Mouse (Mus musculus): ENCODE results near the gene Gstm5.
"Not testable (repeated sequence)": the region's sequence is repeated elsewhere in the genome, so short reads cannot be mapped to it uniquely, and the experiment has no call there.

Gene Gstm5

DNA sequence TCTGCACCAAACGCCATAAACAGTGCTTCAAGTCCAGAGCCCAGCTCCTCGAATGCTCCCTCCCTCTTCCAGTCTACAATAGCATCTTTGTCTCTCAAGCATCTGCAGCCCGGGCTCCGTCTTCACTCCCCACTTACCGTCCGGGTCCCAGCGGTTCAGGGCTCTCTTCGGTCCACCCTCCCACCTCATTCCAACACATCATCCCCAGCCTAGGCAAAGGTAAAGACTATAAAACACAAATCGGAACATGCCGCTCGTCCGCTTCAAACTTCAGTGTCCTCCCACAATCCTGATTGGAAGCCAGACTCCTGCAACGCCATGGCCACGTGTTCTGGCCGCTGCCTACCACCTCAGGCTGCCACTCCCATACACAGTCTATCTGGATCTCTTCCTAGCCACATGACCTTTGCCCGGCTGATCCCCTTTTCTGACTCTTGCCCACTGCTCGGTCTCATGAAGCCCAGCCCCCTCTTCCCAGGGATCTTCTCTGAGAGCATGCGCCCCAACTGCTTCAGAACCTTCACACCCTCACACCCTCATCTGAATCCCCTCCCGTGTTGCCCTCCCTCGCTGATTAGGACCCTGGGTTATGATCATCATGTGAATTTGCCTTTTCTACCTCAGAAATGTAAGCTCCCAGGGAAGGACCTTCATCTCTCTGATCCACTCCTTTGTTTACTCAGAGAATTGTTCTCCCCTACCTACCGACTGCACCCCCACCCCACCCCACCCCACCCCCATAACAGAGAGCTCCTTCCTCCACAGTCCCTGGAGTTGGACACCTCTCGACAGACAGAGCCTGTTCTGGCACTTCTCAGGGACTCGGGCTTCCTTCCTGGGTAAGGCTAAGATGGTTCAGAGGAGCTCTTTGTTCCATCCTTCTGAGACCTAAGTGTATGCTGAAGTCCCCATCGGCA lies 22.0 kb upstream of the Gstm5 start:
- no peak for DNase-seq

GRCm38 (mm10) chr3:107875231-107875630 lies 20.4 kb upstream of the Gstm5 start:
- DNase-seq: no peak

- no peak for DNase-seq
Measured at GRCm38 (mm10) chr3:107877005-107877404, 18.6 kb upstream of the Gstm5 start, which contains the start of gene Eps8l3. Eps8l3 (plus strand) TSS chr3:107877229.

DNA sequence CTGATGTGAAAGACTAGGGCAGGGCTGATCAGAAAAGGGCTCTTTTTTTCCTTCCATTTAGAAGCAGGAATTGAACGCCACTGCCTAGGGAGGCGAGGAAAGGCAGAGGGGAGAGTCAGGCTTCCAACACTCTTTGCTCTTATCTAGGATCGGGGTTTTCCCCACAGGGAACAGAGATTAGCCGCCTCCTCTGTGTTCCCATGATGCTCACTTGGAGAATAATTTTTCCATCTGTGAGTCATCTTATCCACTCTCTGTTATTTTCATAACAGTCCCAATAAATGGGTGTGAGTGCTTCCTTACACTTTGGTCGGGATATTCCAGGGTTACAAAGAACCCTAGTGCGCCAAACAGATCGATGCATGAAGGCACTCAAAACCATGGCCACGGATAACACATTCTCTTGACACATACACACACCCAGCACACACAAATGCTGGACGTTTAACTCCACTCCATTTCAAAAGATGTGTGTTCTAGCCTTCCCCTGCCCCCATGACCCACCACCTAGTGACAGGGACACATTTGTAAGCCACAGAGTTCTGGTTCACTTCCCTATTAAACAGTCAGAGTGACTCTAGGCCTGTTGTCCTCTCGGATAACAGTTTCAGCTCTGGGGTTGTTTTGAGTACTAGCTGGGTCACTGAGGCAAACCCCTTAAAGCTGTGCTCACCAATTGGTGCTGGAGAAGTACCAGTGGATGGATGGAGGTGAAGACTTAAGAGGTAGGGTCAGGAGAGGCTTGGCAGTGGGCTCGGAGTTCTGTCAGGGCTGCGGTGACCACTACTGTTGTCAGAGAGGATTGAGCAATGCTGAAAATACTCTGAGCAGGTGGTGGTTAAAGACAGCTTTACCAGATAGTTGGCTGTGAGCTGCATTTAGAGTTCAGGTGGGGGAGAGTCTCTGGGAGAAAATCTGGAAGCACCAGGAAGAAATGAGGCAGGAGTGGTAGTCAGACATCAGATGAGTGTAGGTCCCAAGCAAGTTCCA lies 17.6 kb upstream of the Gstm5 start:
- DNase-seq: no peak

GRCm38 (mm10) chr3:107887674-107888495 lies 7.7 kb upstream of the Gstm5 start:
- peak; percentile 17 to 31 for DNase-seq

GRCm38 (mm10) chr3:107889236-107889635 lies 6.4 kb upstream of the Gstm5 start:
- DNase-seq: not testable (repeated sequence)

DNA sequence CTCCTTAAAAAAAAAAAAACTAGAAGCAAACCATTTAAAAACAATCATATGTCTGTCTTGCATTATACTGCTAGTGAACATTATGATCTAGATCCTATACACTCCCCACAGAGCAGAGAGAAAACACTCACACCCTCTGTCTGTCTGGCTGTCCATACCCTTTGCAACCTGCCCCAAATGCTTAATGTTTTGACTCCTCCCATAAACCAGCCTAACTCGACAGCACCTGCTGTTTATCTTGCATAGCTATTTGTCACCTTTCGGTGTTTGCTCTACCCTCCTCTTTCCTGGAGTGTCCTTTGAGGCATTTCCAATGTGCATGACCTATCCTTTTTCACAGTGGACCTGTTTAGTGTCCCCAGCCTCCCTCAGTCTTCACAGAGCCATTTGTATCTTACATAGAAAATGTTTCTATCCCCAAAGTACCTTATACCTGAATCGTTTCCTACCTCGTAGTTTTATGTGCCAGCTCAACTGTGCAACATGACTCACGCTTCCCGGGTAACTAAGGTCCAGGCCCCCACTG lies 364 bp upstream of the Gstm5 start:
- DNase-seq: no peak

DNA sequence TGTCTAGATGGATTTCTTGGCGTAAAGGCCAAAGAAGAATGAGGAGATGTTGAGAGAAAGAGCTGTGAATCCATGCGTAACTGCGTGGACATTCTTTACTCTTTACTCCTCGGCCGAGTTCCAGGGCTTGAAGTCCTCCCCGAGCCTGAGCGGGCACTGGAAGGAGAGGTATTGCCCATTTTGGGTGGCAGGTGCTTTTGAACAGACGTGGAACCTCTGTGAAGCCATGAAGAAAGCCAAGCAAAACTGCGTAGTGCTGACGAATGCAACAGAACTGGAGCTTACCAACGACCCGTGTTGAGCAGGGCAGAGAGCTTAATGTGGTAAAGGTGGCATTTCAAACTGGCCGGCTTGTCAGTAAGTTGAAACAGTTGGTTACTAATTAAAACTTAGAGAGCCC lies 3.1 kb downstream of the Gstm5 start:
- DNase-seq: no peak

GRCm38 (mm10) chr3:107900955-107901673 lies 5.5 kb downstream of the Gstm5 start:
- no peak for DNase-seq

DNA sequence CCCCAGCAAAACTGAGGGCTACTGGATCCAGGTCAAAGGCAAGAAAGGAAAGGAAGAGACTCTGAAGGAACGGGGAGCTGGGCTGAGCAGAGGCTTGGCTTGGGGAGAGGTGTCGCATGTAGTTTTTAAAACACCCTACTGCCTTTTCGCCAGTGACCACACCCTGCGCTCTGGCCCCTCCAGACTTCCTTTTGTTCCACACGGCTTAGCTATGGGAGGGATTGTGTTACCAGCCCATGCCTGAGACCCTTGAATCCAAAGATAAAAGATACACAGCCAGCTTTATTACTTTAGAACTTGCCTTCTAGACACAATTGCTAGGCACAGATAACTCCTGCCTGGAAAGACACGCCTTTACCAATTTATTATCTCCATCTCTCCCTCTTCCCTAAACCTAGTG lies 10.3 kb downstream of the Gstm5 start:
- no peak for DNase-seq

- no peak for DNase-seq
Measured at GRCm38 (mm10) chr3:107916674-107917073, 21.1 kb downstream of the Gstm5 start.

DNA sequence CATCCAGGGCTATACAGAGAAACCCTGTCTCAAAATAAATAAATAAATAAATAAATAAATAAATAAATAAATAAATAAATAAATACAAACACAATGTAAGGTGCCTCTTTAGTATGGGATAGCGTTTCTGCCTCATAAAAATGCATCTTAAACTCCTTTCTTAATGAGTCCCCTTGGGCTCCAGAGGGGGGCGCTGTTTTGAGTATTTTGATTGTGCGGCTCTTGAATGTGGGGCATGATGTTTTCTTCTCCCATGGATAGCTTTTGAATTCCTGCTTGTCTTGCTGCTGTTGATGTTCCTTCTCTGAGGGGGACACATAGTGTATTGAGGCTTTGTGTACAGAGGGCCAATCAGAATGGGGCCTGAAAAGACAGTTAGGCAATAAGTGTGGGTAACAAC lies 21.5 kb downstream of the Gstm5 start:
- no peak for DNase-seq

DNA sequence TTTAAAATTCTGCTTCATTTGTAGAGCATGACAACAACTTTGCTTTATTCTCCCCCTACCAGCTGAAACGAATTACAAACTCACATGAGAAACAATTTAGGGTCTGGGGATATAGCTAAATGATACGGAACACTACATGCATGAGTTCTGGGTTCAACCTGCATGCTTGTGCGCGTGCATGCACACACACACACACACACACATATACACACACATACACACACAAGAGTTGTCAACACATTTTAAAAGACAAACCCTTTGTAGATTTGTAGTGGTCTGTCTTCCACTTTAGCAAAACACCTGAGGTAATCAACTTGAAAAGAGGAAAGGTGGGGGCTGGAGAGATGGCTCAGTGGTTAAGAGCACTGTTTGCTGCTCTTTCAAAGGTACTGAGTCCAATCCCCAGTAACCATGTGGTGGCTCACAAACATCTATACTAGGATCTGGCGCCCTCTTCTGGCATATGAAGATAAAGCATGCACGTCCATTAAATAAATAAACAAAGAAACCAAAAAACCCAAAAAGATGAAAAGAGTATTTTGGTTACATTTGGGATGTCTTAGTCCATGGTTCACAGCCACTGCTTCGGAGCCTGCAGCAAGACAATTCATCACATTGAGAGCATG lies 22.3 kb downstream of the Gstm5 start:
- DNase-seq: peak; percentile 34 to 68

DNA sequence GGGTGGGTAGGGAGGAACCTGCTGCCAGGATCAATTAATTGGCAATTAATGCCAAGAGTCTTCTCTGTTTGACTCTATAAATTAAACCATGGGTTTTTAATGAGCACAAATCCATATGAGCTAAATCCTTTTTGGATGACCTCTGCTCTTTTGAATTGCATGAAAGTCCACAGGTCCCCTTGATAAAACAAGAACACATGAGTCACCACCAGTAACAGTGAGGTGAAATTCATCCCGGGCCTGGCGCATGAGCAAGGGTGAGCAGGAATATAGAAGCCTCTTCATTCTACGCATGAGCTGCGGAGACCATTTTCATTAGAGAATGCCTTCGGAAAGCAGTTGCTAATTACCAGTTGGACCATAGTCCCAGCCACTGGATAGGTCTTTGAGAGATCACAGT lies 24.7 kb downstream of the Gstm5 start:
- DNase-seq: no peak

- no peak for DNase-seq
Measured at GRCm38 (mm10) chr3:107925335-107925734, 29.7 kb downstream of the Gstm5 start.

DNA sequence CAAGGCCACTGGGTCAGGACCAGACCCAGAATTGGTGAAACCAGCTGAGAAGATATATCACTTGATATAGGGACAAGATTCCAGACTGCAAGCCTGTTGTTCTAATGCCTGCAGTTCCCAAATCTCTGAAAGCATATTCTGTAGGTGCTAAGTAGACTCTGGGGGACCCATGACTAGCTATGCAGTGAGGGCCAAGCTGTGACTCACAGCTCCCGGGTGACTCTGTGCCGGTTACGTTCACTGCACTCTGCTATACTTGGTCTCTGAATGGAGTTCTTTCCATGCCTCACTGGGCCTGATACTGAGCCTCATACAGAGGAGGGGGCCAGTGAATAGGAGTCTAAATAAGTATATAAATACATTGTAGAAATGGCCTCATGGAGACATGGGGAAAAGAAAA lies 32.2 kb downstream of the Gstm5 start:
- no peak for DNase-seq

DNA sequence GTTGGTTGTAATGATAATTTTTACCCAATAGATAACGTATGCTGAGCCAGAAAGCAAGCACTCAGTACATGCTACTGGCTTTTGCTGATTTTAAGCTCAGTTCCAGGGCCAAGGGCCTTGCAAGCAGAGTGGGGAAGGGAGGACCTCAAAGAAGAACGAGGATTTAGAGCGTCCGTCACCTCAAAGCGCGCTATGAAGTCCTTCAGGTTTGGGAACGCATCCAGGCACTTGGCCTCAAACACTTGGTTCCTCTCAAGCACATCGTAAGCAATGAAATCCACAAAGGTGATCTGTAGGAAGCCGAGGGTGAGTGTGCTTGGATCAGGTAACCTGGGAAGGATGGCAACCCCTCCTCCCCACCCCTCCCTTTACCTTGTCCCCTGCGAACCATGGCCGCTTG lies 33.1 kb downstream of the Gstm5 start:
- DNase-seq: no peak

- DNase-seq: no peak
Measured at GRCm38 (mm10) chr3:107929243-107929642, 33.6 kb downstream of the Gstm5 start.

- no peak for DNase-seq
Measured at GRCm38 (mm10) chr3:107929731-107930130, 34.1 kb downstream of the Gstm5 start.

DNA sequence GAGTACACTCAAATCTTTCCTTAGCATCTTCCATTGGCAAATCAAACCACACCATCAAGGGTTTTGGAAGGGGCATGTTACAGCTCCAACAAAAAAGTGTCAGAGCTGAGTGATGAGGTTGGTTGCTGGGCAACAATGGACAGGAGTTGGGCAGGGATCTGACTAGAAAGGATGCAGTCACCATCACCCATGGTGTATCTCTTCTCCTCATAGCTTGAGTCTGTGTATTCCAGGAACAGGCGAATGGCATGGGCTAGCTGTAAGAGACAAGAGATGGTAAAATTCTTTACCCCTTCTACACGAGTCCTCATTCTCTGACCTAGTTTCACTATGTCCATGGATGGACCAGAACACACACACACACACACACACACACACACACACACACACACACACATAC lies 35.5 kb downstream of the Gstm5 start:
- no peak for DNase-seq

GRCm38 (mm10) chr3:107931670-107932069 lies 36.0 kb downstream of the Gstm5 start, which contains the start of gene Gstm7:
Gstm7 (minus strand) TSS chr3:107931817.
- peak; percentile 89 to 91 for DNase-seq

Measured in cerebellum, adult 18-20 months (tissue).